Mouse (Mus musculus) limb, embryonic 14.5 days (tissue): ENCODE measurements around the gene Olfr275. TPM values are rescaled to one million over a fixed set of nuclear protein-coding genes. Genes with fewer than 3 reads are reported as not detected.
"Not testable (repeated sequence)": the region's sequence is repeated elsewhere in the genome, so short reads cannot be mapped to it uniquely, and the experiment has no call there.

Experiments
- ATAC-seq: fragments of 200-750 bp; cut with Nextera tagmentation; 2 replicates; pipeline ENCODE4 v1.8.0; 2017; ENCODE audit warnings: low read depth, moderate number of reproducible peaks, moderate TSS enrichment; ENCODE audit not compliant: low FRiP score
- DNase-seq: peaks from one replicate; pipeline ENCODE4 v3.0.0-alpha.2; 2015; ENCODE audit warnings: low spot score
- H3K27ac ChIP-seq: fragments of 300-500 bp; sonication (generic); replicated peaks from 2 replicates; pipeline ENCODE4 v1.5.1; 2014; ENCODE audit warnings: low read depth, mild to moderate bottlenecking, low read length, moderate library complexity, mixed read lengths
- H3K27me3 ChIP-seq: fragments of 300-500 bp; sonication (generic); 2 replicates; pipeline ENCODE4 v1.6.1; 2014; ENCODE audit warnings: low read length, mixed read lengths; ENCODE audit not compliant: control insufficient read depth, insufficient read depth
- H3K36me3 ChIP-seq: fragments of 300-500 bp; sonication (generic); 2 replicates; pipeline ENCODE4 v1.6.1; 2014; ENCODE audit warnings: mild to moderate bottlenecking, low read length, moderate library complexity, mixed read lengths; ENCODE audit not compliant: control insufficient read depth, insufficient read depth
- H3K4me1 ChIP-seq: fragments of 300-500 bp; sonication (generic); 2 replicates; pipeline ENCODE4 v1.6.1; 2014; ENCODE audit warnings: antibody characterized with exemption, low read length, mixed read lengths; ENCODE audit not compliant: control insufficient read depth, insufficient read depth
- H3K4me2 ChIP-seq: fragments of 300-500 bp; sonication (generic); replicated peaks from 2 replicates; pipeline ENCODE4 v1.6.1; 2014; ENCODE audit warnings: low read depth, mild to moderate bottlenecking, low read length, moderate library complexity; ENCODE audit not compliant: severe bottlenecking
- H3K4me3 ChIP-seq: fragments of 300-500 bp; sonication (generic); replicated peaks from 2 replicates; pipeline ENCODE4 v1.5.1; 2014; ENCODE audit warnings: low read length
- H3K9ac ChIP-seq: fragments of 300-500 bp; sonication (generic); 2 replicates; pipeline ENCODE4 v1.6.1; 2014; ENCODE audit warnings: mild to moderate bottlenecking, low read depth, low read length, moderate library complexity; ENCODE audit not compliant: severe bottlenecking
- H3K9me3 ChIP-seq: fragments of 300-500 bp; sonication (generic); 2 replicates; pipeline ENCODE4 v1.6.1; 2016; ENCODE audit warnings: low read length; ENCODE audit not compliant: control insufficient read depth
- POLR2A ChIP-seq: fragments of 200-500 bp; IDR thresholded peaks from 2 replicates; pipeline ENCODE4 v1.8.0; 2012; ENCODE audit warnings: inconsistent platforms, mild to moderate bottlenecking, moderate library complexity, borderline replicate concordance; ENCODE audit not compliant: insufficient read depth, insufficient read length; ENCODE audit errors: extremely low read depth
- WGBS: fragments of 180-500 bp; shearing (Covaris S2); extraction: QIAGEN DNeasy Blood & Tissue Kit; methylation state at CpG from one replicate; pipeline ENCODE4 v1.1.7; 2014; 5-methylcytosine and 5-hydroxymethylcytosine counted together
- polyA plus RNA-seq, 2 experiments: library from polyadenylated mRNA; depleted of rRNA in 1 of 2; stranded (reverse) in 1 of 2; unstranded in 1 of 2; fragments of >200 nt; fragmentation: Nextera tagmentation in 1 of 2; extraction: Ambion mirVana in 1 of 2; gene quantifications; 2 replicates each; pipeline versions ENCODE4 v1.2.1 to v1.2.3; 2012 to 2014

The Olfr275 gene
- polyA plus RNA-seq (2012; rRNA removed), result not detected in 2 replicates
- polyA plus RNA-seq (2014; fragmentation: Nextera tagmentation; extraction: Ambion mirVana), result not detected in 2 replicates

DNA sequence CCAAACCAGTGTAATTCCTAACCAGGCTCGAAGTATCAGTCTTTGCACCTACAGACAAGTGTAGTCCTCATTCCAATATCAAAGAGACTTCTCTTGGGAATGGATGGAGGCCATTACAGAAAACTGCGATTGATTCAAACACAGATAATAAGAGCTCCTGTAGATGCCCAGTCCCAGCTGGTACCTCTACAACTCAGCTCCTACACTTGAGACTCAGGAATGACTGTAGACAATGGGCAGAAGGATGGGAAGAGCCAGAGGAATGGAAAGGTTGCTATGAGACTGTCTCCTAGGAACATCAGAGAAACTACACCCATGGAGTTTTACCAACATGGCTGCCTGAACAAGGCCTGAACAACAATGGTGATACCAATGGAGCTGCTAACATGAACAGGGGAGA lies at the start of gene Olfr275:
TSS of gene Olfr275 (plus strand) at position 301 of the 400 bp plus-strand sequence.
- DNase-seq, result no peak
- ATAC-seq, result no peak
- TF ChIP-seq POLR2A, result no peak
- WGBS, result 86% methylated on average over 2 of the region's 2 CpGs
- H3K4me2 ChIP-seq, result no peak within 1 kb of the TSS
- H3K9me3 ChIP-seq, result no peaks in the 10 kb centered on the region
- no peak within 1 kb of the TSS for H3K9ac ChIP-seq
- H3K36me3 ChIP-seq, result no peaks in the 10 kb centered on the region
- no peak within 1 kb of the TSS for H3K4me3 ChIP-seq
- H3K27ac ChIP-seq, result no peak within 1 kb of the TSS
- no peaks in the 10 kb centered on the region for H3K27me3 ChIP-seq
- no peaks in the 10 kb centered on the region for H3K4me1 ChIP-seq

DNA sequence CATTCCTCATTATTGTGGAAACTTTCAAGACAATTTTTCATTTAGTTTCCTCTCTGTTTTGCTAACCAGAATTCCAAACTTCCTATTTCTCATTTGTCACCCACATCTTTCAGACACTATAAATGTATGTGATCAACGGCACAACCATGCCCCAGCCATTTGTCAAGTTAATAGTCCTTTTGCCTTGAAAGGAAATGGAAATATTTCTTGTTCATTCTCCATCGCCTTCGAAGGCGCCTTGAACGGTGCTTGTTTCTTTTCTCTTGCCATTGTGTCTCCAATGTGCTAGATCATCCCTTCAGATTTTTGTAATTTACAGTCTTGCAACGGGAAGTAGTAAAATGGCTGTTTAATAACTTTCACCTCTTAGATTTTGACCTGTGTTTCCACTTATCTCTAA lies 48.8 kb upstream of the Olfr275 start:
- Histone ChIP-seq H3K4me2 (no peak overlapping the region), H3K4me1 (no peaks in the 10 kb centered on the region), H3K27me3 (no peaks in the 10 kb centered on the region), H3K9ac (no peak overlapping the region), H3K27ac (no peak overlapping the region), H3K4me3 (no peak overlapping the region), H3K9me3 (no peaks in the 10 kb centered on the region), H3K36me3 (no peaks in the 10 kb centered on the region)
- no peak for TF ChIP-seq POLR2A
- WGBS, result 64% methylated on average over 6 of the region's 6 CpGs
- no peak for ATAC-seq
- DNase-seq, result no peak

DNA sequence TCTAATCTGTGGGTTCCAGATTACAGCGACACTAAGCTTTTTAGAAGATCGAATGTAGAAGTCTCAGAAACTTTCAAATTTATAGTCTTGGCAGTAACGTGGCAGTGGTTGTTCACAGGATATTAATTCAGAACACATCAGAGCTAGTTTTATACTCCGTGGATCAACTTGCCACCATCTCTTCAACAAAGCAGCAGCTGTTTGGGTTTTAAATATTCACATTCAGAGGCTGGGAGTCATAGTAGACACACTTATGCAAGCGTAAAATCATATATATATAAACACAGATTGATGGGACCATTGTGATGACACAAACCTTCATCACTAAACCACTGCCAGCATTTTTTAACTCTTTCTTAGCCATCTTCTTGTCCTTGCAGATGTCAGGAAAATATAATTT lies 42.2 kb upstream of the Olfr275 start:
- no peaks in the 10 kb centered on the region for H3K9me3 ChIP-seq
- TF ChIP-seq POLR2A, result no peak
- no peaks in the 10 kb centered on the region for H3K4me1 ChIP-seq
- WGBS, result 56% methylated on average over 5 of the region's 5 CpGs
- H3K36me3 ChIP-seq, result no peaks in the 10 kb centered on the region
- H3K9ac ChIP-seq, result no peak overlapping the region
- DNase-seq, result no peak
- H3K4me2 ChIP-seq, result no peak overlapping the region
- H3K4me3 ChIP-seq, result no peak overlapping the region
- no peaks in the 10 kb centered on the region for H3K27me3 ChIP-seq
- no peak overlapping the region for H3K27ac ChIP-seq
- ATAC-seq, result no peak

DNA sequence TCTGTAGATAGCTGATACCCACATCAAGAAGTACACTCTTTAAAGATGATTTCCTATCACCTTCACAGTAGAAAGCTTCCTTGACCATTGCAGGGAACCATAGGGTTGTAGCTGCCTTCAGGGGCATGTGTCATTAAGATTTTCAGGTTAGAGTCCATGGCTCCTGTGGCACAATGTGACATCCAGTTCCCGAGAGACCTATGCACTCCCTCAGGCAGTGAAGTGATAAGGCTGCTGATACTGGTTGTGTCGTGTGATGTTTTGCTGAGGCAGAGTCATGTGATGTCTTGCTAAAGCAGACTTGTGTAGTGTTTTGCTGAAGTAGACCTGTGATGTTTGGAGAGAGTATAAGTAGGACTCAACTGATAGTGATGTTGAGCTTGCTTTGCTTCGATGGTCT lies 14.4 kb upstream of the Olfr275 start:
- no peak for DNase-seq
- Histone ChIP-seq H3K4me3 (no peak overlapping the region), H3K9me3 (no peaks in the 10 kb centered on the region), H3K9ac (no peak overlapping the region), H3K4me1 (no peaks in the 10 kb centered on the region), H3K27me3 (no peaks in the 10 kb centered on the region), H3K27ac (no peak overlapping the region), H3K36me3 (no peaks in the 10 kb centered on the region), H3K4me2 (no peak overlapping the region)
- 86% methylated on average over 3 of the region's 3 CpGs for WGBS
- ATAC-seq, result no peak
- no peak for TF ChIP-seq POLR2A

DNA sequence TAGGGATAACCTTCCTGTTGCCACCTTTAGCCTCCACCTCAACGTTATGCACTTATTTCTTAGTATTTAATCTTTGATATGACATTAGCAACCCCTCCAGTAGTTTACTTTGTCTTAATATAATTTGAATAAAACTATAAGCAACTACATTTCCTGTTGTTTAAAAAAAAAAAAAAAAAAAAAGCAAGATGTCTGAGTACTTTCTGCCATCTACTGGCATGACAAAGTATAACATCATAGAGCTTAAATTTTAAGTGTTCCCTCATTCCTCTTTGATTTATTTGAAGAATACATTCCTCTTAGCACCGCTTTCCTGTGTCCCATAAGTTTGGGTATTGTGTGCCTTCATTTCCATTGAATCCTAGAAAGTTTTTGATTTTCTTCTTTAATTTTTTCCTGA lies 2.5 kb upstream of the Olfr275 start:
- Histone ChIP-seq H3K4me1 (no peaks in the 10 kb centered on the region), H3K36me3 (no peaks in the 10 kb centered on the region), H3K4me3 (no peak overlapping the region), H3K9ac (no peak overlapping the region), H3K27ac (no peak overlapping the region), H3K4me2 (no peak overlapping the region), H3K27me3 (no peaks in the 10 kb centered on the region), H3K9me3 (no peaks in the 10 kb centered on the region)
- 38% methylated on average over 2 of the region's 2 CpGs for WGBS
- no peak for TF ChIP-seq POLR2A
- ATAC-seq, result no peak
- peak; percentile 28 for DNase-seq

DNA sequence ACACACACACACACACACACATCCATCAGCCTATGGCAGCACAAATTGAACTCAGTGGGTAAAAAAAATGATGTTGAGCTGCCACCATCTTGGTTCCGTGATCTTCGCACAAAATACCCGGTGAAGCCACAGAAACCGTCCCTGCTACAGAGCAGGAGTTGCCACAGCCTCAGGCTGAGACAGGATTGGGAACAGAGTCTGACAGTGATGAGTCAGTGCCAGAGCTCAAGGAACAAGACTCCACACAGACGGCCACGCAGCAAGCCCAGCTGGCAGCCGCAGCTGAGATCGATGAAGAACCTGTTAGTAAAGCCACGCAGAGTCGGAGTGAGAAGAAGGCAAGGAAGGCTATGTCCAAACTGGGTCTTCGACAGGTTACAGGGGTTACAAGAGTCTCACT lies 7.0 kb downstream of the Olfr275 start:
- Histone ChIP-seq H3K9ac (no peak overlapping the region), H3K27ac (no peak overlapping the region), H3K36me3 (no peaks in the 10 kb centered on the region), H3K4me3 (no peak overlapping the region), H3K9me3 (no peaks in the 10 kb centered on the region), H3K4me2 (no peak overlapping the region), H3K4me1 (no peaks in the 10 kb centered on the region), H3K27me3 (no peaks in the 10 kb centered on the region)
- DNase-seq (no peak), ATAC-seq (no peak)
- TF ChIP-seq POLR2A, result no peak
- 95% methylated on average over 11 of the region's 11 CpGs for WGBS

DNA sequence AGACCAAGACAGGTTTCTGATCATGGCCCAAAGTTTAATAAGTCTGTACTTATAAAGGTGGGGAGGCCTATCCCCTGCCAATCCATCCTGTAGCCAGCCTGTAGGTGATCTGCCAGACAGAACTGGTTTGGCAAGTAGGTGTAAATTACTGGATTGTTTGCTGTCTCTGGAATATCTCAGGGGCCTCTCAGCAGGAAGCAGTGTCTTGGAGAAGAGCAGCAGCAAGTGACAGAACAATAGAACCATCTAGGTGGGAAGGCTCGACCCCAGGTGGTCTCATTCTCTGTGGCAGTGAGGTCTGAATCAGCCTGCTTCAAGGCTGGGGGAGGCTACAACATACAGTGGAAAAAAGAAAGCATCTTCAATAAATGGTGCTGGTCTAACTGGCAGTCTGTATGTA lies 31.0 kb downstream of the Olfr275 start:
- ATAC-seq, H3K27ac ChIP-seq, H3K4me3 ChIP-seq, H3K36me3 ChIP-seq, H3K27me3 ChIP-seq, DNase-seq, H3K4me2 ChIP-seq, H3K9me3 ChIP-seq, H3K4me1 ChIP-seq, H3K9ac ChIP-seq: not testable (repeated sequence)
- 45% methylated on average over 1 of the region's 1 CpGs for WGBS
